Mouse (Mus musculus): Measurements from ENCODE around the gene P2rx2. TPM values are rescaled to one million over a fixed set of nuclear protein-coding genes. Genes with fewer than 3 reads are reported as not detected.

P2rx2 gene
- polyA plus RNA-seq, 1 experiment from 2014 or later: 0.73 TPM

DNA sequence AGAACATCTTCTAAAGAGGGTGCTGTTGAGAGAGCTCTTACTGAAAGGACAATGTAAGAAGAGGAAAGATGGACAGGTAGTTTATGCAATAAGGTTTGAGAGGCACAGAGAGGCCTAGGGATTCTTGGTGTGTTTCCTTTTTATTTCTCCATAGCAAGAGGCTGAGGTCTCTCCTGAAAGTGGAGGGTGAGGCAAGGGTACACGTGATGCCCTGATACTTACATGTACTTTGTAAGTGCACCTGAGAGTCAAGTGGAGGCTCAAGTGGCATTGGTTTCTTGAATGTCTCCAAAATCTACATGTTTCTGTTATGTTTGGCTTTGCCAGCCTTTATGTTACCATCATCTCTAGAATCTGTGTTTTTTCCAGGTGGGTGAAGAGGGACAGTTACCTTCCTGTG is 46.4 kb downstream of the P2rx2 start:
- 96% methylated on average over 1 of the region's 1 CpGs for WGBS
- H3K27me3 ChIP-seq (ENCODE audit: low read depth, poor library complexity, severe bottlenecking): no peaks in the 10 kb centered on the region
- H3K4me1 ChIP-seq: no peaks in the 10 kb centered on the region
- no peaks in the 10 kb centered on the region for H3K9me3 ChIP-seq (replicated peaks)
- no peak for DNase-seq (ENCODE audit: low spot score)
- H3K27ac ChIP-seq (replicated peaks): no peak overlapping the region
- peaks cover 99% of the 10 kb centered on the region for H3K36me3 ChIP-seq
- H3K4me3 ChIP-seq: no peak overlapping the region

DNA sequence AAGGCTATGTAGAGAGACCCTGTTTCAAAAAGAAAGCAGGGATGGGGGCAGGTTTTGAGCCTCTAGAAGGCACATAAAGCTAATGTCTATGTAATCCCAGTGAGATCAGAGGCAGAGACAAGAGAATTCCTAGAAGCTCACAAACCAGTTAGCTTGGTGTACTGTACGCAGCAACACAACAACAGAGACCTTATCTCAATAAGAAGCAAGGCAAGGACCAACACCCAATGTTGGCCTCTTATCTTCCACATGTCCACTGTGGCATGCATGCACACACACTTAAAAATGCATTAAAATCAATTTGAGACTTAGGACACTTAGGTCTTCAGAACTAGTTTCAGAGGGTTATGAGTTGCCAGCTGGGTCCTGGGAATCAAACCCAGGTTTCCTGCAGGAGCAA is 51.4 kb downstream of the P2rx2 start:
- H3K36me3 ChIP-seq: peaks cover 78% of the 10 kb centered on the region
- no peak overlapping the region for H3K27ac ChIP-seq (replicated peaks)

More for the DNA sequence above, 51.4 kb downstream of the P2rx2 start:
- Histone ChIP-seq H3K27me3 (ENCODE audit: low read depth, poor library complexity, severe bottlenecking) (no peaks in the 10 kb centered on the region), H3K4me1 (peaks cover 11% of the 10 kb centered on the region), H3K9me3 (replicated peaks) (no peaks in the 10 kb centered on the region), H3K4me3 (no peak overlapping the region)
- WGBS: 86% methylated on average over 1 of the region's 1 CpGs
- no peak for DNase-seq (ENCODE audit: low spot score)

Other genes starting within 250 kb of the P2rx2 start
- gene Gm35315, start 248.8 kb downstream of the P2rx2 start, polyA plus RNA-seq (2016; fragmentation: Nextera tagmentation; extraction: Ambion mirVana): 1.3 and 2.6 TPM in 2 replicates
- gene Plcxd1, start 243.2 kb downstream of the P2rx2 start, polyA plus RNA-seq (2016; fragmentation: Nextera tagmentation; extraction: Ambion mirVana): 1.1 and 1.8 TPM in 2 replicates
- 30.0 and 36.2 TPM in 2 replicates for gene Gtpbp6, start 235.0 kb downstream of the P2rx2 start, polyA plus RNA-seq (2016; fragmentation: Nextera tagmentation; extraction: Ambion mirVana)
- gene Zfp605, start 233.1 kb downstream of the P2rx2 start, polyA plus RNA-seq (2016; fragmentation: Nextera tagmentation; extraction: Ambion mirVana): 6.0 and 7.9 TPM in 2 replicates
- gene Chfr, start 207.4 kb downstream of the P2rx2 start, polyA plus RNA-seq (2016; fragmentation: Nextera tagmentation; extraction: Ambion mirVana): 53.4 and 62.2 TPM in 2 replicates
- gene Golga3, start 166.5 kb downstream of the P2rx2 start, polyA plus RNA-seq (2016; fragmentation: Nextera tagmentation; extraction: Ambion mirVana): 16.4 and 18.3 TPM in 2 replicates
- gene Ankle2, start 112.2 kb downstream of the P2rx2 start, polyA plus RNA-seq (2016; fragmentation: Nextera tagmentation; extraction: Ambion mirVana): 30.9 and 31.2 TPM in 2 replicates
- gene Pgam5, start 73.3 kb downstream of the P2rx2 start, polyA plus RNA-seq (2016; fragmentation: Nextera tagmentation; extraction: Ambion mirVana): 99.3 and 104 TPM in 2 replicates
- gene Pxmp2, start 57.0 kb downstream of the P2rx2 start, polyA plus RNA-seq (2016; fragmentation: Nextera tagmentation; extraction: Ambion mirVana): 14.8 and 14.9 TPM in 2 replicates
- 40.8 and 44.1 TPM in 2 replicates for gene Pole, start 56.9 kb downstream of the P2rx2 start, polyA plus RNA-seq (2016; fragmentation: Nextera tagmentation; extraction: Ambion mirVana)
- not detected in 2 replicates for gene Lrcol1, start 1.5 kb upstream of the P2rx2 start, polyA plus RNA-seq (2016; fragmentation: Nextera tagmentation; extraction: Ambion mirVana)
- 10.3 and 14.6 TPM in 2 replicates for gene Fbrsl1, start 105.3 kb upstream of the P2rx2 start, polyA plus RNA-seq (2016; fragmentation: Nextera tagmentation; extraction: Ambion mirVana)
- 3.4 and 7.3 TPM in 2 replicates for gene Galnt9, start 201.1 kb upstream of the P2rx2 start, polyA plus RNA-seq (2016; fragmentation: Nextera tagmentation; extraction: Ambion mirVana)

All from midbrain, embryonic 10.5 days (tissue).